Mouse (Mus musculus) hindbrain, embryonic 10.5 days (tissue): ENCODE data around the gene Zfp455. TPM values are rescaled to one million over a fixed set of nuclear protein-coding genes. Genes with fewer than 3 reads are reported as not detected.
"Not testable (repeated sequence)": the region's sequence is repeated elsewhere in the genome, so short reads cannot be mapped to it uniquely, and the experiment has no call there.

Experiments used
- DNase-seq: peaks from one replicate; pipeline ENCODE4 v3.0.0-alpha.2; 2017; ENCODE audit warnings: low spot score
- H3K27ac ChIP-seq: fragments of 300-500 bp; sonication (generic); 2 replicates; pipeline ENCODE4 v1.5.1; 2016; ENCODE audit warnings: mild to moderate bottlenecking, moderate library complexity
- H3K27me3 ChIP-seq: fragments of 300-500 bp; sonication (generic); 2 replicates; pipeline ENCODE4 v1.6.1; 2016; ENCODE audit warnings: mild to moderate bottlenecking; ENCODE audit not compliant: poor library complexity, insufficient read depth, severe bottlenecking
- H3K36me3 ChIP-seq: fragments of 300-500 bp; sonication (generic); 2 replicates; pipeline ENCODE4 v1.6.1; 2016; ENCODE audit warnings: mild to moderate bottlenecking, moderate library complexity
- H3K4me1 ChIP-seq: fragments of 300-500 bp; sonication (generic); replicated peaks from 2 replicates; pipeline ENCODE4 v1.6.1; 2016; ENCODE audit warnings: mild to moderate bottlenecking
- H3K4me3 ChIP-seq: fragments of 300-500 bp; sonication (generic); 2 replicates; pipeline ENCODE4 v1.5.1; 2016; ENCODE audit warnings: mild to moderate bottlenecking, moderate library complexity
- H3K9me3 ChIP-seq: fragments of 300-500 bp; sonication (generic); 2 replicates; pipeline ENCODE4 v1.6.1; 2016; ENCODE audit warnings: mild to moderate bottlenecking, moderate library complexity
- WGBS: fragments of 180-500 bp; shearing (Covaris S2); methylation state at CpG from one replicate; pipeline ENCODE4 v1.1.7; 2016; 5-methylcytosine and 5-hydroxymethylcytosine counted together
- polyA plus RNA-seq: library from polyadenylated mRNA; unstranded; fragments of >200 nt; fragmentation: Nextera tagmentation; extraction: Ambion mirVana; gene quantifications from 2 replicates; pipeline ENCODE4 v1.2.1, GENCODE M21; 2016

Zfp455 gene
- polyA plus RNA-seq: 0.78 and 0.97 TPM in 2 replicates

DNA sequence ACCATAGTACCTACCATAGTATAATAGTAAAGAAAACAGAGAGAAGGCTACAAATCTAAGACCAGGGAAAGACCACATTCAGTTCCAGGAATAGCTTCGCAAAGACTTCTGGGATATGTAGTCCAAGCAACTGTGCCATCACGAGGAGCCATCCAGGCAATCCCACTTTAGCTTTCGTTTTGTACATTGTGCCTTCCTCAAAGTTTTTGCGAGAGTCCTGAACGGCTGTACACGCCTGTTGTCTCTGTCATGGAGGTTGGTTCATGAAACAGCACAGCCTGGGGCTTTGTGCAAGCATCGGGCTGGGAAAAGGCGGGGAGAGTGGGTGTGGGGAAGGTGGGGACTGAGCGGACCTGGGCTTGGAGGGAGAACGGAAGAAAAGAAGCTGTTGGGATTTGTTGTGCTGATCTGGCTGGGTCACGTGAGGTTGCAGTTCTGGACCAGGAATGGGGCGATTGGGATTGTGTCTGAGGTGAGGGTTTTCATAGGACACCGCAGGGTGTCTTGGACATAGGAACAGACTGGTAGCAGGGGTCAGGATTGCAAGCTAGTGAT lies at the start of gene Zfp455:
Zfp455 (plus strand) TSS at position 167 of the 555 bp plus-strand sequence.
- no peaks in the 10 kb centered on the region for H3K36me3 ChIP-seq
- peak within 1 kb of the TSS; percentile 86 for H3K27ac ChIP-seq
- H3K27me3 ChIP-seq: no peaks in the 10 kb centered on the region
- peak; percentile 60 for DNase-seq
- WGBS: 5% methylated on average over 13 of the region's 13 CpGs
- no peaks in the 10 kb centered on the region for H3K9me3 ChIP-seq
- peak within 1 kb of the TSS; percentile 67 for H3K4me3 ChIP-seq
- H3K4me1 ChIP-seq: peaks cover 4% of the 10 kb centered on the region

DNA sequence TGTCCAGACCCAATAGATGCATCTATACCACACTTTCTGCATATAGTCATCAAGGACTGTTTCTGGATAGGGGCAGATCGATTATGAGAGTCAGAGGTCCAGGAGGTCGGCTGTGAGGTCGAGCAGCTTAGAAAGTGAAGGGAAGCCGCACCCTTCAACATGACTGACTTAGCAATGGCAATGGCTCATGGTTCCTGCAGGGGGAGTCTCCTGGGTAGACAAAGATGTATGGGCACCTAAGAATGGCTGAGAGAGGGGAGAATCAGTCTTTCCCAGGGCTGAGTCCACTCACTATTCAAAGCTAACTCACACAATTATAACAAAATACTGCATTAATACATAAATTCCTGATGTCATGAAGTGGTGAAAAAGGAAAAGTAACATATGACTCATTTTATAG lies 28.2 kb upstream of the Zfp455 start:
- not testable (repeated sequence) for H3K36me3 ChIP-seq, H3K27me3 ChIP-seq, H3K27ac ChIP-seq, H3K4me3 ChIP-seq, DNase-seq, H3K4me1 ChIP-seq
- 64% methylated on average over 4 of the region's 4 CpGs for WGBS
- H3K9me3 ChIP-seq: peaks cover 10% of the 10 kb centered on the region; the same call in 1 of the 2 replicates

DNA sequence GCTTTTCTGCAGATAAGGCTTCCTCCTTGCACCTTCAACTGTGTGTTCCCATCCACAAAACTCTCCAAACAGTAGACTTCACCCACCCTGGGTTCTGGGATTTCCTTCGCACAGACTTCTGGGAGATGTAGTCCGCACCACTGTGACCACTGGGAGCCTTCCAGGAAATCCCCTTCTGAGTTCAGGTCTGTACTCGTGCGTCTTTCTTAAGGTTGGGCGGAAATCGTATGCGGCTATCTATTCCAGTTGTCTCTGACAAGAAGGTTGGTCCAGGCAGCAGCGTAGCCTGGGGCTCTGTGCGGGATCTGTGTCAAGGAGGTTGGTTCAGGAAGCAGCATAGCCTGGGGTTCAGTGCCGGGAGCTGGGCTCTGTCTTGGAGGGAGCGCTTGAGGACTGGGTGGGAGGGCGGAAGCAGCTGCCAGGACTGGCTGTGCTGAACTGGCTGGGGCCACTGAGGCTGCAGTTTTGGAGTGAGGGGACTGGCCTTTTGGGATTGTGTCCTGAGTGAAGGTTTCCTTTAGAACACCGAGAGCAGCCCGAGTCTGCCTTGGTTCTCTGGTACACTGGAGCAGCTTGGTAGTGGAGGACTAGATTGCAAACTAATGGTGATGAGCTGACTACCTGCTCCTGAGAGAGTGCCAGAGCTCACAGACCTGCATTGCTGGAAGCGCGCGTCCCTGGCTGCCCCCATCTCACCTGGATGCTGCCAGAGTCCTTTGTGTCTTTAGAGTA lies 21.1 kb upstream of the Zfp455 start, which contains the start of gene Rsl1:
Rsl1 (plus strand) TSS at position 192 of the 732 bp plus-strand sequence.
- not testable (repeated sequence) for H3K4me1 ChIP-seq

DNA sequence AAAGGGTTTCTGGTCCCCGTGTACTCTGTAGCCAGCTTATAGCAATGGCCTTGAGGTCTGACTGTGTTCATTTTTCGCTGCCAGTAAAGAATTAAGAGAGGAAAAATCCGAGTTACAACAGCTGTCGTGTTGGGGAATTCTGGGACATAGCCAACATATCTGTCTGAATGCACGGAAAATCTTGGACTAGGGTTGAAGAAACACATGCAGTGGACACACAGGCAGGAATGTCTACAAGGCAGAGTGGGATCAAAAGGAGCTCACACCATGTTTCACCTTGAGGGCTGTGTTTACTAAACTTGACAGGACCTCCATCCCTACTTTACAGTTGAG lies 20.6 kb upstream of the Zfp455 start:
- Histone ChIP-seq H3K27me3 (no peaks in the 10 kb centered on the region), H3K36me3 (peaks cover 15% of the 10 kb centered on the region), H3K4me3 (peak overlapping the region; percentile 74), H3K9me3 (no peaks in the 10 kb centered on the region), H3K27ac (no peak overlapping the region), H3K4me1 (0 out of 2 replicates have a peak, but pooled peaks cover 2% of the 10 kb centered on the region)
- 39% methylated on average over 5 of the region's 5 CpGs for whole genome bisulfite sequencing
- no peak for DNase-seq

More for the DNA sequence above, 21.1 kb upstream of the Zfp455 start, which contains the start of gene Rsl1:
- H3K27me3 ChIP-seq, H3K9me3 ChIP-seq: not testable (repeated sequence)
- H3K36me3 ChIP-seq: peaks cover 12% of the 10 kb centered on the region
- peak; percentile 68 for DNase-seq
- peak within 1 kb of the TSS; percentile 74 for H3K4me3 ChIP-seq
- peak within 1 kb of the TSS; percentile 87 for H3K27ac ChIP-seq
- under 1% methylated on average over 17 of the region's 17 CpGs for WGBS

DNA sequence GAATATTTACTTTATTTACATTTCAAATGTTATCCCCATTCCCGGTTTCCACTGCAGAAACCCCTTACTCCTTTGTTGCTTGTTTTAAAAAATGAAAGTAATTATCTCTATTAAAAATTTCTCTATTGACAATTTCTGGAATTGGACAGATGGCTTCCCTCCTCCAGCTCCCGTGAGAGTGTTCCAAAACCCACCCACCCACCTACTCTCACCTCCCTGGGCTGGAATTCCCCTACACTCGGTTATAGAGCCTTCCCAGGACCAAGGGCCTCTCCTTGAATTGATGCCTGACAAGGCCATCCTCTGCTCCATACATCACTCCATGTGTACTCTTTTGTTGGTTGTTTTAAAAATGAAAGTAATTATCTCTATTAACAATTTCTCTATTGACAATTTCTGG lies 7.3 kb downstream of the Zfp455 start:
- Histone ChIP-seq H3K4me1 (no peaks in the 10 kb centered on the region), H3K36me3 (no peaks in the 10 kb centered on the region), H3K4me3 (no peak overlapping the region), H3K27me3 (no peaks in the 10 kb centered on the region), H3K9me3 (no peaks in the 10 kb centered on the region), H3K27ac (no peak overlapping the region)
- no peak for DNase-seq
- WGBS: 78% methylated on average over 3 of the region's 3 CpGs

DNA sequence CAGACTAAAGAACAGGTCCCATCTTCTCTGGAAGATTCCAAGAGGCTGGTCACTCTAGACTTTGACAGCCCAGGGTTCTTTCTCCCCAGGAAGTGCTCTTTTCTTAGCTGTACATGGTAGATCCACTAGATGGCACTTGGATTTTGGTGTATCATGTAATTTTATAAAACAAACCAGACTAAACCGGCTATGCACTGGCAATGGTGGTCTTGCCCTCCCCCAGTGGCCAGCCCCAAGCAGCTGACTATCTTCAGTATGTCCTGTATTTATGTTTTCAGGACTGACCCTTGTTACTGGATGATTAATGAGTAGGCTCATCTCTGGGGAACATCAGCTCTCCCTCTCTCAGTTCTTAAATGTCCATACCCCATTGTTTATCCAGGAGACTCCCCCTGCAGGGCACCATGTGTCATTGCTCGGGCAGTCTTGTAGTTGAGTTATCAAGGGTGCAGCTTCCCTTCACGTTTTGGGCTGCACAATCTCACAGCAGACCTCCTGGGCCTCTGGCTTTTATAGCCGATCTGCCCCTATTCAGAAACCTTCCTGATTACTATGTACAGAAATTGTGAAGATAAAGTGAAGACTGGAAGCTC lies 19.8 kb downstream of the Zfp455 start:
- Histone ChIP-seq H3K4me1 (no peaks in the 10 kb centered on the region), H3K27me3 (no peaks in the 10 kb centered on the region), H3K4me3 (no peak overlapping the region), H3K27ac (no peak overlapping the region), H3K36me3 (no peaks in the 10 kb centered on the region), H3K9me3 (0 out of 2 replicates have a peak, but pooled peaks cover 3% of the 10 kb centered on the region)
- WGBS: 63% methylated on average over 4 of the region's 4 CpGs
- DNase-seq: no peak

Other genes starting within 250 kb of the Zfp455 start
- 3.3 and 3.8 TPM in 2 replicates for gene Zfp712, start 133.3 kb upstream of the Zfp455 start, polyA plus RNA-seq
- gene Zfp708, start 96.5 kb upstream of the Zfp455 start, polyA plus RNA-seq: 5.7 TPM in 2 replicates
- 2.3 and 2.8 TPM in 2 replicates for gene Gm28557, start 85.9 kb upstream of the Zfp455 start, polyA plus RNA-seq
- gene Rslcan18, start 78.2 kb upstream of the Zfp455 start, polyA plus RNA-seq: 0.45 TPM in 1 of 2 replicates, not detected in the other
- 1.2 and 1.8 TPM in 2 replicates for gene Zfp759, start 72.8 kb upstream of the Zfp455 start, polyA plus RNA-seq
- 5.5 and 6.0 TPM in 2 replicates for gene Rsl1, start 21.3 kb upstream of the Zfp455 start, polyA plus RNA-seq
- gene Zfp458, start 84.0 kb downstream of the Zfp455 start, polyA plus RNA-seq: 1.5 and 2.0 TPM in 2 replicates
- 0.27 and 0.52 TPM in 2 replicates for gene Zfp457, start 112.0 kb downstream of the Zfp455 start, polyA plus RNA-seq
- 1.1 and 1.5 TPM in 2 replicates for gene Zfp595, start 138.1 kb downstream of the Zfp455 start, polyA plus RNA-seq
- not detected in 2 replicates for gene Gm28044, start 166.0 kb downstream of the Zfp455 start, polyA plus RNA-seq
- 0.68 and 0.69 TPM in 2 replicates for gene Zfp953, start 166.1 kb downstream of the Zfp455 start, polyA plus RNA-seq
- not detected in 2 replicates for gene Gm28041, start 181.2 kb downstream of the Zfp455 start, polyA plus RNA-seq
- gene Zfp456, start 181.3 kb downstream of the Zfp455 start, polyA plus RNA-seq: 0.73 and 0.93 TPM in 2 replicates
- gene Zfp429, start 205.3 kb downstream of the Zfp455 start, polyA plus RNA-seq: 3.7 and 5.9 TPM in 2 replicates
- 0.92 and 1.7 TPM in 2 replicates for gene Zfp459, start 226.9 kb downstream of the Zfp455 start, polyA plus RNA-seq